Mouse (Mus musculus) frontal cortex, postnatal 36 days (tissue): Measurements from ENCODE around the gene Cd274.

Source experiments
- DNase-seq, 2 experiments: peaks; one replicate each; pipeline ENCODE4 v3.0.0; 2022; ENCODE audit warnings: low spot score in 2 of 2

Gene Cd274

GRCm38 (mm10) chr19:29364076-29364475 lies 3.2 kb upstream of the Cd274 start:
- no peak for DNase-seq

DNA sequence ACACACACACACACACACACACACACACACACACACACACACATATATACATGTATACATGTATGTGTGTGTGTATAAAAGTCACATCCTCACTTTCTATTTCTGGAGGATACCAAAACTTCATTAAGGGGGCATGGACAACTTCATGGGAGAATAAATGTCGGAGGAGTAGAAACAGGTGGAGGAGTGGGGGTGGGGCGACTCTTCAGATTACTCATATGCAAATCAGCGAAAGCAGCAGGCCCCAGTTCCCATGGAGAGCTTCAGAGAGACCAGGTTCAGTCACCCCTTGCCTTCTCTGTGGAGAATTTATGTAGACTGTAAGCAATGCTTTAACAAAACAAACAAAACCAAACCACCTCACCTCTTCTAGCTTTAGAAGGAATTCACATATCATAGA lies 2.1 kb upstream of the Cd274 start:
- DNase-seq, result no peak

- DNase-seq, result no peak
These were observed 858 bp upstream of the Cd274 start for GRCm38 (mm10) chr19:29366226-29366968.

DNA sequence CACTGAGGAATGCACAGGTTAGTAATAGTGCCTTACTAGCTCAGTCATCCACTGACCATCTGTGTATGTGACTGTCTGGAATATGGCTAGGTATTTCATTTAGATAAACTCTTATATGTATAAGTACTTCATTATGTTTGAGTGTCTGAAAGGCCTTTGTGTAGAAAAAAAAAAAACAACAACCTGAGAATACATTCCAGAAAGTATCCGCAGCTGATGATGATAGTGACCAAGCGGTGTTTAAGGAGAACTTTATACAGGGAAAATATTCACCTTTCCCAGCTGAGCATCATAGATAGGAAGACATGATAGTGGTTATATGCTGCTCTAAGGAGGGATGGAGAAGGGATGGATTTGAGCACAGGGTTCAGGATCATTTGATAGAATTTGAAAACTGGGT lies 786 bp downstream of the Cd274 start:
- DNase-seq, result no peak

GRCm38 (mm10) chr19:29368671-29369309 lies 1.5 kb downstream of the Cd274 start:
- DNase-seq, result no peak

DNA sequence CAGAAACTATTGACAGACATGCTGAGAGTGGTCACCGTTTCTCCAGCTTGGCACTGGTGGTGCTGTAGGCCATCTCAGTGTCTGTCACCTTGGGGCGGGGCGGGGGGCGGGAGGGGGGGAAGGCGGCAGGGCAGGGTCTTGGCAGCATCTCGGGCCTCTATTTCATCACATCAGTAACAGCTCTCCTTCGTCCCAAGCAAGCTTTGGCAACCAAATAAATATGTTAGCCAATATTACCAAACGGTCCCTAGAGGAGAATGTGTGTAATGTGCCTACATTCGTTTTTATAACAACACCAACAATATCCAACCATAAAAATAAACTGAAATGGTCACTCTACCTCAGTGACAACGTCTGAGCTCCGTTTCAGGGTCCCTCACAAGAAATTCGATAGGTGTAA lies 2.9 kb downstream of the Cd274 start:
- DNase-seq, result no peak

- no peak for DNase-seq
These were observed 3.5 kb downstream of the Cd274 start for GRCm38 (mm10) chr19:29370545-29371283.

DNA sequence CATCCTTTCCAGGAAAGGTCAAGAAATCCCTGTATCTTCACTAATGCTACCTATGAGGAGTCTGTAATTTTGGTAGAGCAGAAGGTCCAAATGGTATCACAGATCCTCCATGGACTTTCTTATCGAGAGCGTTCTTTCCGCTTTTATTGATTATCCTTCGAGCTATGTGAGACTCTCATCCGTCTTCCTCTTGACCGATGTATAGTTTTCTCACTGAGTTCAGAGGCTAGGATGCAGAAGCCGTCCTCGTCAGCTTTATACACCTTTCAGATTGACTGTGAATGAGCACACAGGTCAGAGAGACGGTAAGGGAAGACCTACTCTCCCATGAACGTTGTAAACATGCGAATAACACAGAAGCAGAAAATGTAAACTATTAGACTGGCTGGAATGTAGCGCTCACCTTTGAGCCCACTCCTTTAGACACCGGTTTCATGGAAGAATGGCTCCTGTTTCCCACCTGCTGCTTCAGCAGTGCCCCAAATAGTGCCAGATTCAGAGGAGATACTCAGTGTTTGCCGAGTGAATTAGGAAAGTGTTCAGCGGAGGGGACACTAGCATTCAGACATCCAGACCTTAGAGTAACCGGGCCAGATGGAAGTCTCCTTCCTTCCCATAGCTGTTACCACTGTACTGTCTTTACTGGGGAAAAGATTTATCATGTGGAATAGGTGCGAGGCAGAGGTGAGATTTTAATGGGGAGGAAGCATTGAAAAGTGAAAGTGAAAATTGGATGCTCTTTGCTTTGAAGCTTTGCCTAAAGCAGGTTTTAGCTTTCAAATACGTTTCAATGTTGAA lies 4.2 kb downstream of the Cd274 start:
- no peak for DNase-seq

DNA sequence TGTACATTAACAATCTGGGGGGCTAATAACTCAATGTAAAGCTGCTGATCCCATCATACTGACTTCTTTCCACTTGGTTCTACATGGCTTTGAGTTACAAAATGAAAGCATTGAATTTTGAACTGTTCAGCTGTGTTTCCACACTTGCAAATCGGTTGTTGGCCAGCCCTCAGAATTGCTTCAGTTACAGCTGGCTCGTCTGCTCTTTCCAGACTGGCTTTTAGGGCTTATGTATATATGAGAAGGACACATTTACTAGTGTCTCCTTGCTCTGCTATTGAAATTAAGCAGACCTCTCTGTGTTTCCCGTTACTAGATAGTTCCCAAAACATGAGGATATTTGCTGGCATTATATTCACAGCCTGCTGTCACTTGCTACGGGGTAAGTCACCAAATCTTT lies 4.9 kb downstream of the Cd274 start:
- peak in 1 of 2 experiments; percentile 56 for DNase-seq

DNA sequence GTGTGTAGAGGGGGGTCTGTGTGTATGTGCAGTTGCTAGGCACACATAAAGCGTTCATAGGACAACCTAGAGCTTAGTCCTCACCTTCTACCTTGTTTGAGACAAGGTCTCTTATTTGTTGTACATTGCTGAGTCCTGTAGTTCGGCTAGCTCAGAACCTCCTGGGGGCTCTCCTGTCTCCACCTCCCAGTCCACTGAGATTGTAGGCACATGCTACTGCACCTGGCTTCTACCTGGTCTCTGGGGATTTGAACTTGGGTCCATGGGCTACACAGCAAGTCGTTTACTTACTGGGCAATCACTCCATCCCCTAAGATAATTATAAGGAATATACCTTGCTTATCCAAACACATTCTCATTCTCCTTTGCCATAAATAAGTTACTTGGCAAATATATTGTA lies 5.4 kb downstream of the Cd274 start:
- no peak for DNase-seq

DNA sequence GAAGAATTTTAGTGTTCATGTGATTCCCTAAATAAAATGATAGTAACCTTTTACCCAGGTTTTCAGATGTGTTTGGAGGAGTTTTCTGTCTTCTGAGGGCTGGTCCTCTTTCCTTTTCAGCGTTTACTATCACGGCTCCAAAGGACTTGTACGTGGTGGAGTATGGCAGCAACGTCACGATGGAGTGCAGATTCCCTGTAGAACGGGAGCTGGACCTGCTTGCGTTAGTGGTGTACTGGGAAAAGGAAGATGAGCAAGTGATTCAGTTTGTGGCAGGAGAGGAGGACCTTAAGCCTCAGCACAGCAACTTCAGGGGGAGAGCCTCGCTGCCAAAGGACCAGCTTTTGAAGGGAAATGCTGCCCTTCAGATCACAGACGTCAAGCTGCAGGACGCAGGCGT lies 6.2 kb downstream of the Cd274 start:
- no peak for DNase-seq

DNA sequence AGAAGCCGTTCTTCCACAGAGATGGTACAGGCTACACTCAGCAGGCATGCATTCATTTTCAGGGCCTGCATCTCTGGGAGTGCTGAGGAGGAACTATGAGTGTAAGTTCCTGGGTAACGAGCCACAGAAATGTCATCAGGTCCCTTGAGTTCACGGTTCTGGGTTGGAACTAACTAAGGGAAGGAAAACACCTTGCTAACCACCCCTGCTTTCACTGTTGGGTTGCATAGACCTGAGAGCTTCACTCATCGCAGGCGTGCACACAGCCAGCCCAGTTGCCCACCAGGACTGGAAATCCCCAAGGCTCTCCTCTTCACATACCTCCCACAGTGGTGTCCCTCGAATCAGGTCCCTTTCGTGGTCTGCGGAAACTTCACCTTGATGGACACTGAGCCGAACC lies 7.7 kb downstream of the Cd274 start:
- DNase-seq, result no peak

GRCm38 (mm10) chr19:29376382-29376781 lies 9.1 kb downstream of the Cd274 start:
- DNase-seq, result no peak

DNA sequence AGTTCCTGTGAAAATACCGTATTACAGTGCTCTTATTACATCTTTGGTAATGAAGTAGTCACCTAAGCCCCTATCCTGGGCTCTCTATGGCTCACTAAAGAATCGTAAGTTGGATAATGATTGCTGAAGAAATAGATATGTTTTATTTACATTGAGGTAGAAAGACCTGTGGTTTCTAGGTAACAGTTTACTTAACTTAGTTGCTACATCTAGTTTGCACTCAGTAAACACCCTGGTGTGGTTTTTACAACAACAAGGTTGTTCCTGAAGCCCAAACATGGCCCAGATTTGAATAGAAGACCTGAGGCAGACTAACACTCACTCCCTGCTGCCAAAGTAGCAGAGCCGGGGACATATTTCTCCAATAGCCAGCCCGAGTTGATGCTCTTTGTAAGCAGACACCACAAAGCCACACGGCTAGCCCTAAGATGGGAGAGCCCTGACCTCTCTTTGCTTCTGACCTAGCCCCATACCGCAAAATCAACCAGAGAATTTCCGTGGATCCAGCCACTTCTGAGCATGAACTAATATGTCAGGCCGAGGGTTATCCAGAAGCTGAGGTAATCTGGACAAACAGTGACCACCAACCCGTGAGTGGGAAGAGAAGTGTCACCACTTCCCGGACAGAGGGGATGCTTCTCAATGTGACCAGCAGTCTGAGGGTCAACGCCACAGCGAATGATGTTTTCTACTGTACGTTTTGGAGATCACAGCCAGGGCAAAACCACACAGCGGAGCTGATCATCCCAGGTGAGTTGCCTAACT lies 12.8 kb downstream of the Cd274 start:
- no peak for DNase-seq

DNA sequence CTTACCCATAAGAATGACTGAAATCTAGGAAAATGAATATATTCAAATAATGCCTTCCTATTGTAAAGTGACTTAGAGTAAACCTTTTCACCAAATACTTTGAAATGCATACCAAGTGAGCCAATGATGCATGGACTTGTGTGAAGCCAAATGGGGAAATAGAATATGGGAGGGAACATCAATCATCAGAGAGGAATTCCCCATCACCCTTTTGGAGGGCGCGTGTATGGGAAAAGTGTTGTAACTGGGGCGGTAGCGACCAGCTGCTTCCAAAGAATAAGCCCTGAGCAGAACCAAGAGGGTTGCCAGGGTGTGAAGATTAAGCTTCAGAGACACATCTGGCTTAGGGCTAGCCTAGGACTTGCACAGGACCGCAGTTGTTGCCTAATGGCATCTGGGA lies 16.1 kb downstream of the Cd274 start:
- DNase-seq, result no peak

- no peak for DNase-seq
These were observed 17.2 kb downstream of the Cd274 start for GRCm38 (mm10) chr19:29384412-29384811.

- no peak for DNase-seq
These were observed 17.7 kb downstream of the Cd274 start for GRCm38 (mm10) chr19:29384994-29385393.

DNA sequence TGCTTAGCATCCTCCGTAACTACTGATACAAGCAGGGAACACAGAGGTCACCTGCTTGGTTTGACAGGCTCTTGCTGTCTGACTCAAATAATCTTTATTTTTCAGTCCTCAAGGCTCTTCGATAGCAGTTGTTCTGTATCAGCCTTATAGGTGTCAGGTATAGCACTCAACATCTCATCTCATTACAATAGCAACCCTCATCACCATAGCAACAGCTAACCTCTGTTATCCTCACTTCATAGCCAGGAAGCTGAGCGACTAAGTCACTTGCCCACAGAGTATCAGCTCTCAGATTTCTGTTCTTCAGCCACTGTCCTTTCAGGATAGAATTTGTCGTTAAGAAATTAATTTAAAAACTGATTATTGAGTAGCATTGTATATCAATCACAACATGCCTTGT lies 18.6 kb downstream of the Cd274 start:
- no peak for DNase-seq

DNA sequence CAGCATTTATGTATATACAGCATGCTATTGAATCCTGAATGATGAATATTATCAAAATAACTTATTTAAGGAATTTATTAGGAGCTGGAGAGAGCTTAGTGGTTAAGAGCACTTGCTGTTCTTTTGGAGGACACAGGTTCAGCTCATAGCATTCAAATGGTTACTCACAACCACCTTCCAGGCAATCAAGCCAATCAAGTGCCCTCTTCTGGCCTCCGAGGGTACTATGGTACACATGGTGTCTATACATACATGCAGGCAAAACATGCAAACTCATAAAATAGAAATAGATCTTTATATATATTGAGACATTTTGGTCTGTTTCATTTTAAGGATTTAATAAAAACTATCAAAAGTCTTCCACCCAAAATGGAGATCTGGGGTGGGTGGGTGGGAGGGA lies 21.6 kb downstream of the Cd274 start:
- no peak for DNase-seq

- no peak for DNase-seq
These were observed 23.2 kb downstream of the Cd274 start for GRCm38 (mm10) chr19:29390483-29390882.

DNA sequence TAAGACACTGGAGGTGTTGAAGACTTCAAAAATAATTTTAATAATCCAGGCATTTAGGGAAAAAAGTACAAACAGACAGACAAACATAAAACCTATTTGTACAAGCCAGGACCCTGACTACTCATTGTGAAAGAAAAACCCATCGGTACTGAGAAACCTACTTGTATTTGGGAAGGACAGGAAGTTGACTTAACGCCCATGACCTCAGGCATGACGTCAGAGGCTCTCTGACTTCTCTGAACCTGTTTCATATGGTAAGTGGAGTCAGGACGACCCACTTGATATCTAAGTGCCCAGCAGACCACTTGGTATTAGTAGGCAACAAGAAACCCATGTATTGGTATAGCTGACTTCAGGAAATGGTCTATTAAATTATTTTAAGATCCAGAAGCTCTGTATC lies 24.0 kb downstream of the Cd274 start:
- DNase-seq, result no peak
